Mouse (Mus musculus): Measurements from ENCODE around the gene Ppp2r5d. TPM values are rescaled to one million over a fixed set of nuclear protein-coding genes. Genes with fewer than 3 reads are reported as not detected.

Ppp2r5d gene
- polyA plus RNA-seq, 1 experiment from 2014 or later: 88.5 TPM

GRCm38 (mm10) chr17:46698515-46698914 is 6.4 kb downstream of the Ppp2r5d start:
- Histone ChIP-seq H3K4me2 (ENCODE audit: low read length) (no peak overlapping the region), H3K36me3 (ENCODE audit: control insufficient read depth, insufficient read depth, low read length) (peaks cover 21% of the 10 kb centered on the region; the same call in 1 of the 2 replicates), H3K9ac (ENCODE audit: low read length) (no peak overlapping the region), H3K4me1 (replicated peaks; ENCODE audit: control insufficient read depth, insufficient read depth, low read length) (peaks cover 12% of the 10 kb centered on the region), H3K4me3 (ENCODE audit: low read depth, low read length) (no peak overlapping the region), H3K27ac (ENCODE audit: low read depth) (no peak overlapping the region), H3K9me3 (ENCODE audit: control insufficient read depth, low read length) (no peaks in the 10 kb centered on the region), H3K27me3 (replicated peaks; ENCODE audit: control insufficient read depth, insufficient read depth, low read length) (no peaks in the 10 kb centered on the region)
- DNase-seq (ENCODE audit: low spot score) (no peak), ATAC-seq (replicated peaks; ENCODE audit: low FRiP score, low TSS enrichment, low read depth) (no peak)
- WGBS: 83% methylated on average over 6 of the region's 6 CpGs

DNA sequence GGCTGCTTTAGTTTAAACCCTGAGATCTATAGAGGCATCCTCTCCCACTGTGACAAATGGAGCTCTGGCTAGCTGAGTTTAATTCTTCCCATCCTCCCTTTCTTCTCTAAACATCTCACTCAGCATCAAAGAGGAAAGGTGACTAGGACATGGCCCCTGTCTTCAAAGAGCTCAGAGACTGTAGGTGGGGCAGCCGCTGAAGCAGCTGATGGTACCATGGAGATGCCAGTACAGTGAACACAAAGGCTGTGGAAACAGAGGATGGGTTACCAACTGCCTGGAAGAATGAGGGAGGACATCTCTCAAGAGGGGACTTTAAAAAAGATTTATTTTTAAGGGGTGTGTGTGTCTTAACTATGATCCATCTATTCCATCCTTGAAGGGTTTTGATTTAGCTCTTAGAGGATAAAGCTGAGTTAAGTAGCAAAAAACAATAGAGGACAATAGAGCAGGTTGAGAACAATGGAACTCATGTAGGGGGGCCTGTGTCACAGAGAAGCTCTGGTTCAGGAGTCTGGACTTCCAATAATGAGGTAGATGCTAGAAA is 10.3 kb downstream of the Ppp2r5d start:
- no peaks in the 10 kb centered on the region for H3K4me1 ChIP-seq (replicated peaks; ENCODE audit: control insufficient read depth, insufficient read depth, low read length)
- no peak overlapping the region for H3K4me3 ChIP-seq (ENCODE audit: low read depth, low read length)
- H3K27ac ChIP-seq (ENCODE audit: low read depth): no peak overlapping the region
- no peak overlapping the region for H3K9ac ChIP-seq (ENCODE audit: low read length)
- ATAC-seq (replicated peaks; ENCODE audit: low FRiP score, low TSS enrichment, low read depth) (no peak), DNase-seq (ENCODE audit: low spot score) (no peak)
- no peaks in the 10 kb centered on the region for H3K27me3 ChIP-seq (replicated peaks; ENCODE audit: control insufficient read depth, insufficient read depth, low read length)
- H3K4me2 ChIP-seq (ENCODE audit: low read length): no peak overlapping the region
- peaks cover 20% of the 10 kb centered on the region; the same call in 1 of the 2 replicates for H3K36me3 ChIP-seq (ENCODE audit: control insufficient read depth, insufficient read depth, low read length)
- H3K9me3 ChIP-seq (ENCODE audit: control insufficient read depth, low read length): no peaks in the 10 kb centered on the region
- 83% methylated on average over 1 of the region's 1 CpGs for WGBS

DNA sequence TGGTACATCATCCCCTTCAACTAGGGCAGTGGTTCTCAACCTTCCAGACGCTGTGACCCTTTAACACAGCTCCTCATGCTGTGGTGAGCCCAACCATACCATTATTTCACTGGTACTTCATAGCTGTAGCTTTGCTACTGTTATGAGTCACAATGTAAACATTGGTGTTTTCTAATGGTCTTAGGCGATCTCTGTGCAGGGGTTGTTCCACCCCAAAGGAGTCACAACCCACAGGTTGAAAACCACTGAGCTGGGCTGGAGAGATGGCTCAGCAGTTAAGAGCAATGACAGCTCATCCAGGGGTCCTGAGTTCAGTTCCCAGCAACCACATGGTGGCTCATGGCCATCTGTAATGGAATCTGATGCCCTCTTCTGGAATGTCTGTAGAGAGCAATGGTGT is 13.5 kb downstream of the Ppp2r5d start:
- Histone ChIP-seq H3K4me1 (replicated peaks; ENCODE audit: control insufficient read depth, insufficient read depth, low read length) (no peaks in the 10 kb centered on the region), H3K9me3 (ENCODE audit: control insufficient read depth, low read length) (no peaks in the 10 kb centered on the region), H3K36me3 (ENCODE audit: control insufficient read depth, insufficient read depth, low read length) (peaks cover 32% of the 10 kb centered on the region), H3K27me3 (replicated peaks; ENCODE audit: control insufficient read depth, insufficient read depth, low read length) (no peaks in the 10 kb centered on the region), H3K4me2 (ENCODE audit: low read length) (no peak overlapping the region), H3K9ac (ENCODE audit: low read length) (no peak overlapping the region), H3K4me3 (ENCODE audit: low read depth, low read length) (no peak overlapping the region), H3K27ac (ENCODE audit: low read depth) (no peak overlapping the region)
- DNase-seq (ENCODE audit: low spot score) (no peak), ATAC-seq (replicated peaks; ENCODE audit: low FRiP score, low TSS enrichment, low read depth) (no peak)
- 82% methylated on average over 2 of the region's 2 CpGs for WGBS

DNA sequence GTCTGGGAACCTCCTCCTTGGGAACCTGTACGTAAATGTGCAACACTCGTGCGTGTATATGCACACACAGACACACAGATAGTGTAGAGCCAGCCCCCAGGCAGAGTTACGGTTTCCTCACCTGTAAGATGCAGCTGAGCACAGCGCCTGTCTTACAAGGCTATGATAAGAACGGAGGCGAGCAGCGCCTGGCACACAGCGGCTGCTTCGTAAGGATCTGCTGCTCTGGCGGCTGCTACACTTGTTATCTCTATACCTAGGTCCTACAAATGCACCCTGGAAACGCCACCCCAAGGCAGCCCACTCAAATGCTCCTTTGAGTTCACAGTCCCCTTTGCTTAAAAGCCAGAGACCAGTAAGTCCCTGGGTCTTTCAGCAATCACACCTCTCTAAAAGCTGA is 14.2 kb downstream of the Ppp2r5d start:
- Histone ChIP-seq H3K36me3 (ENCODE audit: control insufficient read depth, insufficient read depth, low read length) (peaks cover 35% of the 10 kb centered on the region), H3K4me3 (ENCODE audit: low read depth, low read length) (no peak overlapping the region)

DNA sequence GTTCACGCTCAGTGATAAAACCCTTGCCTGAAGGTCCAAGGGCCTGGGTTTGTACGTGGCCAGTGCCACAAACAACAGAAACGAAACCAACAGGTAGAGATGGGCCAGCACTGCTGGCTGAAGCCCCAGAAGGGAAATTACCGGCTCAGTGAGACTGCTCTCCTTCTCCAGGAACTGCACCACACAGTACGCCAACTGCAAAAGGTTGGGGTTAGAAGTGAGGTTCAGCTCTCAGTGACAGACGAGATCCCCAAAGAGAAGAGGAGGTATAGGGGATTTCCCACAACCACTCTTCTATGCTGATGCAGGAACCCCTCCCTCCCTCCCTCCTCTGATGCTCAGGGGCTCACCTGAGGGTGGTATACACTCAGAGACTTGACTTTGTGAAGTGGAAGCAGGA is 19.0 kb downstream of the Ppp2r5d start:
- WGBS: 92% methylated on average over 6 of the region's 6 CpGs
- H3K9ac ChIP-seq (ENCODE audit: low read length): no peak overlapping the region
- no peaks in the 10 kb centered on the region for H3K27me3 ChIP-seq (replicated peaks; ENCODE audit: control insufficient read depth, insufficient read depth, low read length)
- no peak overlapping the region for H3K4me2 ChIP-seq (ENCODE audit: low read length)
- ATAC-seq (replicated peaks; ENCODE audit: low FRiP score, low TSS enrichment, low read depth) (no peak), DNase-seq (ENCODE audit: low spot score) (no peak)
- H3K9me3 ChIP-seq (ENCODE audit: control insufficient read depth, low read length): no peaks in the 10 kb centered on the region
- peaks cover 7% of the 10 kb centered on the region; the same call in 1 of the 2 replicates for H3K4me1 ChIP-seq (replicated peaks; ENCODE audit: control insufficient read depth, insufficient read depth, low read length)
- H3K4me3 ChIP-seq (ENCODE audit: low read depth, low read length): no peak overlapping the region
- H3K27ac ChIP-seq (ENCODE audit: low read depth): no peak overlapping the region
- peaks cover 58% of the 10 kb centered on the region for H3K36me3 ChIP-seq (ENCODE audit: control insufficient read depth, insufficient read depth, low read length)

More for the DNA sequence above, 14.2 kb downstream of the Ppp2r5d start:
- Histone ChIP-seq H3K9me3 (ENCODE audit: control insufficient read depth, low read length) (no peaks in the 10 kb centered on the region), H3K27ac (ENCODE audit: low read depth) (no peak overlapping the region), H3K4me1 (replicated peaks; ENCODE audit: control insufficient read depth, insufficient read depth, low read length) (no peaks in the 10 kb centered on the region), H3K4me2 (ENCODE audit: low read length) (no peak overlapping the region), H3K27me3 (replicated peaks; ENCODE audit: control insufficient read depth, insufficient read depth, low read length) (no peaks in the 10 kb centered on the region), H3K9ac (ENCODE audit: low read length) (no peak overlapping the region)
- DNase-seq (ENCODE audit: low spot score) (no peak), ATAC-seq (replicated peaks; ENCODE audit: low FRiP score, low TSS enrichment, low read depth) (no peak)
- 91% methylated on average over 12 of the region's 12 CpGs for WGBS

DNA sequence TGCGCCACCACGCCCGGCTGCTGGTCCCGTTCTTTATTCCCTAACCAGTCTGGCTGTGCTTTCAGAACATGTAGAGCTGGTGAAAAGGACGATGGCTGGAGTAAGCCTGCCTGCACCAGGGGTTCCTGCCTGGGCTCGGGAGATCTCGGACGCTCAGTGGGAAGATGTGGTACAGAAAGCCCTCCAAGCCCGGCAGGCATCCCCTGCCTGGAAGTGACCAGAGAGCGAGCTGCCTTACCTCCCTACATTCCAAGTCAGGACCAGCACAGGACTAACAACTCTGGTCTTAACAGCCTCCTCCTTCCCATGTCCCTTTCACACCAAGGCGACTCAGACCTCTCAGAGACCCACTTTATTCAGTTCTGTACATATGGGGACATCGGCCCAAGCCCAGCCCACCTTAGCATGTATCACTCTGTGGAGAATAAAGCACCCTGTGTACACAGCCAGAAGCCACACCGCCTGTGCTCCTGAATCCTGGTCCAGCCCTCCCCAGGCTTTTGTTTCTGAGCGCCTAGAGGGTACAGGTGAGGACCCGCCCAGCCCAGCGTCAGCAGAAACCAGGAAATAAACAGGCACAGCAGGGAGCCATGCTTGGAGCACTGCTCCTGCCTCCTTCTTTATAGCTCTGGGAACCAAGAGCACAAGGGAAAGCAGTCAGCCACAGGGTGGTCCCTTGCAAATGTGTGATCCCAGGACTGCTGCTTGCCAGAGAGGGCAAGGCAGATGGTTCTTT is 22.1 kb downstream of the Ppp2r5d start:
- WGBS: 86% methylated on average over 16 of the region's 16 CpGs
- ATAC-seq (replicated peaks; ENCODE audit: low FRiP score, low TSS enrichment, low read depth) (no peak), DNase-seq (ENCODE audit: low spot score) (no peak)
- Histone ChIP-seq H3K4me2 (ENCODE audit: low read length) (no peak overlapping the region), H3K4me1 (replicated peaks; ENCODE audit: control insufficient read depth, insufficient read depth, low read length) (peaks cover 21% of the 10 kb centered on the region), H3K27me3 (replicated peaks; ENCODE audit: control insufficient read depth, insufficient read depth, low read length) (no peaks in the 10 kb centered on the region), H3K9ac (ENCODE audit: low read length) (no peak overlapping the region), H3K27ac (ENCODE audit: low read depth) (no peak overlapping the region), H3K36me3 (ENCODE audit: control insufficient read depth, insufficient read depth, low read length) (peaks cover 54% of the 10 kb centered on the region), H3K4me3 (ENCODE audit: low read depth, low read length) (no peak overlapping the region), H3K9me3 (ENCODE audit: control insufficient read depth, low read length) (no peaks in the 10 kb centered on the region)

DNA sequence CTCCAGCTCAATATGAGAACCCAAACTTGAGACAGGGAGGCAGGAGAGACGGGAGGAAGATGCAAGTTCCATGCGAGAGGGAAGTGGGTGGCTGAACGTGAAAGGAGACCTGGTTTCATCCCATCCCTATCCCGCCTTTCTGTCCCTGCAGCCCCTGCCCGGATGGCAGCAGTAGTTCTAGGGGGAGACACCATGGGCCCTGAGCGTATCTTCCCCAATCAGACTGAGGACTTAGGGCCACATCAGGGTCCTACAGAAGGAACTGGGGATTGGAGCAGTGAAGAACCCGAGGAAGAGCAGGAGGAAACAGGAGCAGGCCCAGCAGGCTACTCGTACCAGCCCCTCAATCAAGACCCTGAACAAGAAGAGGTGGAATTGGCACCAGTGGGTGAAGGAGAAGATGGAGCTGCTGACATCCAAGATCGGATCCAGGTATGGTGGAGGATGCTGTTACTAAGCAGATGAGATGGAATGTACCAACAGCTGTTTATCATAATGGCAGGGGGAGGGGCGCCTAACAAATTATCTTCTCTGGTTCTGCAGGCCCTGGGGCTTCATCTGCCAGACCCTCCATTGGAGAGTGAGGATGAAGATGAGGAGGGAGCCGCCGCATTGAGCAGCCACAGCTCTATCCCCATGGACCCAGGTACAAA is 23.3 kb downstream of the Ppp2r5d start:
- WGBS: 23% methylated on average over 12 of the region's 12 CpGs
- Histone ChIP-seq H3K9ac (ENCODE audit: low read length) (peak overlapping the region; percentile 47), H3K4me1 (replicated peaks; ENCODE audit: control insufficient read depth, insufficient read depth, low read length) (peaks cover 21% of the 10 kb centered on the region), H3K36me3 (ENCODE audit: control insufficient read depth, insufficient read depth, low read length) (peaks cover 50% of the 10 kb centered on the region), H3K4me3 (ENCODE audit: low read depth, low read length) (peak overlapping the region; percentile 86), H3K4me2 (ENCODE audit: low read length) (peak overlapping the region; percentile 83), H3K27me3 (replicated peaks; ENCODE audit: control insufficient read depth, insufficient read depth, low read length) (no peaks in the 10 kb centered on the region), H3K9me3 (ENCODE audit: control insufficient read depth, low read length) (no peaks in the 10 kb centered on the region), H3K27ac (ENCODE audit: low read depth) (0 out of 2 replicates have a peak overlapping the region, but pooled peaks have one; percentile 18)
- ATAC-seq (replicated peaks; ENCODE audit: low FRiP score, low TSS enrichment, low read depth): no peak
- DNase-seq (ENCODE audit: low spot score): no peak

- Histone ChIP-seq H3K27ac (ENCODE audit: low read depth) (peak within 1 kb of the TSS; percentile 66), H3K4me3 (ENCODE audit: low read depth, low read length) (peak within 1 kb of the TSS; percentile 86), H3K9ac (ENCODE audit: low read length) (peak within 1 kb of the TSS; percentile 55), H3K9me3 (ENCODE audit: control insufficient read depth, low read length) (no peaks in the 10 kb centered on the region), H3K4me2 (ENCODE audit: low read length) (peak within 1 kb of the TSS; percentile 83), H3K27me3 (replicated peaks; ENCODE audit: control insufficient read depth, insufficient read depth, low read length) (no peaks in the 10 kb centered on the region), H3K4me1 (replicated peaks; ENCODE audit: control insufficient read depth, insufficient read depth, low read length) (peaks cover 21% of the 10 kb centered on the region), H3K36me3 (ENCODE audit: control insufficient read depth, insufficient read depth, low read length) (peaks cover 50% of the 10 kb centered on the region)
- ATAC-seq (replicated peaks; ENCODE audit: low FRiP score, low TSS enrichment, low read depth): peak; percentile 97
- DNase-seq (ENCODE audit: low spot score): peak; percentile 100
- under 1% methylated on average over 49 of the region's 49 CpGs for WGBS
Observed at GRCm38 (mm10) chr17:46680760-46681373, 24.0 kb downstream of the Ppp2r5d start, which contains the start of gene Klhdc3. Gene Klhdc3, minus strand, starts transcription at chr17:46680914.

Measured in intestine, embryonic 14.5 days (tissue).